Mouse (Mus musculus) limb, embryonic 10.5 days (tissue): ENCODE data around the gene Themis3. TPM values are rescaled to one million over a fixed set of nuclear protein-coding genes. Genes with fewer than 3 reads are reported as not detected.
"Not testable (repeated sequence)": the region's sequence is repeated elsewhere in the genome, so short reads cannot be mapped to it uniquely, and the experiment has no call there.

Experiments used
- DNase-seq: peaks from one replicate; pipeline ENCODE4 v3.0.0-alpha.2; 2017; ENCODE audit warnings: low spot score
- H3K27ac ChIP-seq: fragments of 300-500 bp; sonication (generic); 2 replicates; pipeline ENCODE4 v1.5.1; 2016; ENCODE audit warnings: mild to moderate bottlenecking
- H3K27me3 ChIP-seq: fragments of 300-500 bp; sonication (generic); 2 replicates; pipeline ENCODE4 v1.6.1; 2016; ENCODE audit warnings: low read depth, mild to moderate bottlenecking; ENCODE audit not compliant: poor library complexity, severe bottlenecking
- H3K36me3 ChIP-seq: fragments of 300-500 bp; sonication (generic); 2 replicates; pipeline ENCODE4 v1.6.1; 2016; ENCODE audit warnings: mild to moderate bottlenecking, moderate library complexity
- H3K4me1 ChIP-seq: fragments of 300-500 bp; sonication (generic); 2 replicates; pipeline ENCODE4 v1.6.1; 2016
- H3K4me3 ChIP-seq: fragments of 300-500 bp; sonication (generic); 2 replicates; pipeline ENCODE4 v1.5.1; 2016; ENCODE audit warnings: mild to moderate bottlenecking, moderate library complexity
- H3K9me3 ChIP-seq: fragments of 300-500 bp; sonication (generic); replicated peaks from 2 replicates; pipeline ENCODE4 v1.6.1; 2016; ENCODE audit warnings: mild to moderate bottlenecking
- WGBS: fragments of 180-500 bp; shearing (Covaris S2); methylation state at CpG from one replicate; pipeline ENCODE4 v1.1.7; 2016; 5-methylcytosine and 5-hydroxymethylcytosine counted together
- polyA plus RNA-seq: library from polyadenylated mRNA; unstranded; fragments of >200 nt; fragmentation: Nextera tagmentation; extraction: Ambion mirVana; gene quantifications from 2 replicates; pipeline ENCODE4 v1.2.1, GENCODE M21; 2016

Themis3 gene
- polyA plus RNA-seq, 1 experiment from 2014 or later: not detected

DNA sequence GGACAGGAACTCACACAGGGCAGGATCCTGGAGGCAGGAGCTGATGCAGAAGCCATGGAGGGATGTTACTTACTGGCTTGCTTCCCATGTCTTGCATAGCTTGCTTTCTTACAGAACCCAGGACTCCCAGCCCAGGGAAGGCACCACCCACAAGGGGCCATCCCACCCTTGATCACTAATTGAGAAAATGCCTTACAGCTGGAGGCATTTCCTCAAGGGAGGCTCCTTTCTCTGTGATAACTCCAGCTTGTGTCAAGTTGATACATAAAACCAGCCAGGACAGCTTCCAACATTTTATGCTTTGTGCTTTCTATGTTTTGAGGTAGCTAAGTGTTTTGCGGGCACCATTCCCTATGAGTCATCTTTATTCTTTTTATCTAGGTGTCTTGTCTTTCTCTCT lies 71.8 kb downstream of the Themis3 start:
- peaks cover 17% of the 10 kb centered on the region for H3K4me1 ChIP-seq
- not testable (repeated sequence) for H3K36me3 ChIP-seq, H3K9me3 ChIP-seq, H3K27me3 ChIP-seq, DNase-seq, H3K27ac ChIP-seq, H3K4me3 ChIP-seq
- 87% methylated on average over 1 of the region's 1 CpGs for WGBS

DNA sequence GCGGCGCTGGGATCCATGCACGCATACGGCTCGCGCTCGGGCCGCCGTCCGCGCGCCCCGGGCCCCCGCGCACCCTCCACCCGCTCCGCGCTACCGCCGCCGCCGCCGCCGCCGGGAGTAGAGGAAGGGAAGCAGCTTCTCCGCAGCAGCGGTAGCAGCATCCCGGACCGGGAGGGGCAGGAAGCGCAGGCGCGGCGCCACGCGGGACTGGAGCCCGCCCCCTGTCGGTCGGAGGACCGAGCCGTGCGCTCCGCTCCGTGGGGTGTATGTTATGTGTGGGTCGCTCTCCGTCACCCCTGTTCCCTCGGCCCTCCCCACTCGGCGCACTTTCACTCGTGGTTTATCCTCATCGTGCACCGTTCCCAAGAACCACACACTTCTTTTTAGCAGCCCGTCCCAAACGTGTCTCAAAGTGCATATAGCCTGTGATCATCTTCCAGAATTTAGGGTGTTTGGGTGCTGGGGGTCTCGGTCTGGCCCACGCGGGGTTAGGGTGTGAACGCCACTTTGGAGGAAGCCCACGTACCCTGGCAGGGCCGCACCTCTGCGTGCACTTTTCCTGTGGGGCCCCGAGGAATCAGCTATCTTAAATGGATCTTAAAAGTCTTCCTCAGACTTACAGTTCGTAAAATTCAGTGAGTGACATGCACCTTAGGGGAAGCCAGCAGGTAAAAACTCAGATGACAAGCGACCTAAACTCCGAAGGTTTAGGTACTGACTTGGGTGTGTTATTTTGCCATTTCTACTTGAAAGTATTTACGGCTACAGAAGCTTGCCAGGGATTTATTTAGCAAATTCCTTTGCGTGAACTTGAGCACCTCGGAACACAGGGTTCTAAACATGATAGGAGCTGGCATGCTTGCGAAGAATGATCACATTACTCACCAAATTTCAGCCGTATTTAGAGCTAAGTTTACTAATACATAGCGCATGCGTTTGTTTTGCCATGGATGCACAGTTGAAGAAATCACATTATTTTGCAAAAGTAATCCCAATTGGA lies 74.6 kb downstream of the Themis3 start, which contains the start of gene Rab12:
TSS of gene Rab12 (minus strand) at position 176 of the 1,000 bp plus-strand sequence.
- WGBS: 9% methylated on average over 71 of the region's 71 CpGs
- Histone ChIP-seq H3K27me3 (no peaks in the 10 kb centered on the region), H3K4me3 (peak within 1 kb of the TSS; percentile 93), H3K36me3 (peaks cover 13% of the 10 kb centered on the region), H3K27ac (peak within 1 kb of the TSS; percentile 95), H3K4me1 (peaks cover 17% of the 10 kb centered on the region), H3K9me3 (no peaks in the 10 kb centered on the region)
- DNase-seq: peak; percentile 96

DNA sequence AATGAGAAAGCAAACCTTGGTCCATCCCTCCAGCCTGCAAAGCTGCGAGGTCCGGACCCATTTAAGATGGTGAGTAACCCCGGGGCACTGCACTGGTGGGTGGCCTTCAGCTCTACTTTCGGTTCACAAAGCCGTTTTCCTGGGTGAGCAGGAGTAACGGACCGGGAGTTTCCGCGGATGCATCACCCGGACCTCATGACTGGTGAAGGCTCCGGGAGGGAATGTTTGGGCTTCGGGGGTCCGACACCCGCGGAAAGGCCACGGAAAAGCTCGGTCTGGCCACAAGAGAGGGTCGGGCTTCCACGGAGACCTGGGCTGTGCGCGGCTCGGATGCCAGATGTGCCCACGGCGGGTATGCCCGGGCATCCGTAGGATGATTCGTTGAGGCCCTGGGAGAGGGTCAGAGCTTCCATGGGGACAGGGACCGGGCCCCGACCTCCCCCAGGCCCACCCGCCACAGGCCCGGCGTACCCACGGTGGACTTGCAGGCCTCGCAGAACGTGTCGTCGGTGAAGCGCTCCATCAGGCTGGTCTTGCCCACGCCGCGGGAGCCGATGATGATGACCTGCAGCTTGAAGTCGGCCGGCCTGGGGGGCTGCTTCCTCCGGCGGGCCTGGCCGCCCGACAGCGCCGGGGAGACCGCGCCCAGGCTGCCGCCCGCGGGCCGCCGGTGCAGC lies 75.4 kb downstream of the Themis3 start:
- 1% methylated on average over 47 of the region's 57 CpGs for WGBS
- peak overlapping the region; percentile 93 for H3K4me3 ChIP-seq
- DNase-seq: no peak
- no peaks in the 10 kb centered on the region for H3K27me3 ChIP-seq
- H3K27ac ChIP-seq: peak overlapping the region; percentile 95
- H3K4me1 ChIP-seq: peaks cover 17% of the 10 kb centered on the region
- peaks cover 21% of the 10 kb centered on the region for H3K36me3 ChIP-seq
- H3K9me3 ChIP-seq: no peaks in the 10 kb centered on the region

DNA sequence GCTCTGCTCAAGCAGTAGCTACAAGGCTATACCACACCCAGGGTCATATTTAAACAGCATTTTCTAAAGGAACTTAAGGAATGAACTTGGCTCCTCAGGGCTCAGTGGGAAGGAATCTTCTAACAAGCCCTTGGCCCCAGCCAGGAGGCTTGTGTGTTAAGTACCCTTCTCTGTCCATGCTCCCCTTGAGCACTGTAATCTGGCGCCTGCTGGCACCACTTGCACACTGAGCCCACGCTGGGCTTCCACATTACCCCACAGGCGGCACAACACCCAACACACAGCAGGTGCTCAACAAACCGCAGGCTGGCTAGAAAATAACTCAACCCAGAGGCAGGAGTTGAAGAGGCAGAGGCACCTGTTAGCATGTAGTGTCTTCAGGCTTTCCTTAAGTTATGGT lies 77.5 kb downstream of the Themis3 start:
- H3K27me3 ChIP-seq: no peaks in the 10 kb centered on the region
- no peak overlapping the region for H3K4me3 ChIP-seq
- no peaks in the 10 kb centered on the region for H3K9me3 ChIP-seq
- 96% methylated on average over 4 of the region's 4 CpGs for WGBS
- H3K27ac ChIP-seq: no peak overlapping the region
- no peak for DNase-seq
- H3K36me3 ChIP-seq: peaks cover 36% of the 10 kb centered on the region
- peaks cover 25% of the 10 kb centered on the region for H3K4me1 ChIP-seq

DNA sequence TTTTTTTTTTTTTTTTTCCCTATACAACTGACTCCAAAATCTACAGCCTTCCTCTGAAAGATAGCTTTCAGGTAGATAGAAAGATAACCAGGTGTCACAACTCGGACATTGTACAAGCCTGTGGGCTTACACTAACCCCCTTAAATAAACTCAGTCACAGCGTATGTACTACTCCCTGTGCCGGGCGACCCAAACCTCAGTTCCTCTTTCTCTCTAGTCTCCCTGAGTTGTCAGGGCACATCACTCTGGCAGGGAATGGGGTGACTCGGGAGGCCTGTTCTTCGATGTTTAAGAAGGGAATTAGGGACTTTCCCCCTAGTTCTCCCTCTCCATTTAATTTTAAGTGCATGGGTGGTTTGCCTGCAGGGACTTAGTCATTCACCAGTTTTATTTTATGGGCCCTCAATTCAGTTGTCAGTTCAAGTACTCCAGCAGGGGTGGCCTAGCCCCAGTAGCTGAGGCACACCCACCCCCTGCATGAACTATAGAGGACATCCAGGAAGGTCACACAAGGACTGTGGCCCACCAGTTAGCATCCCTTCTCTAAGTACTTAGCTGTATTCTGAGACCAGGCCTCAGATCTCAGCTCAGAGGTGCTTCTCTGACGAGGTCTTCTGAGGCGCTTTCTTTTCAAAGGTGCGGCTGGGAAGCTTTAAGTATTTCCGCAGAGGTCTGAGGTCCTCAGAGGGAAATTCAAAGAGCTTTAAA lies 80.0 kb downstream of the Themis3 start:
- Histone ChIP-seq H3K27ac (no peak overlapping the region), H3K27me3 (no peaks in the 10 kb centered on the region), H3K9me3 (no peaks in the 10 kb centered on the region), H3K4me1 (peaks cover 27% of the 10 kb centered on the region), H3K4me3 (no peak overlapping the region), H3K36me3 (peaks cover 52% of the 10 kb centered on the region)
- 83% methylated on average over 10 of the region's 10 CpGs for WGBS
- DNase-seq: no peak

DNA sequence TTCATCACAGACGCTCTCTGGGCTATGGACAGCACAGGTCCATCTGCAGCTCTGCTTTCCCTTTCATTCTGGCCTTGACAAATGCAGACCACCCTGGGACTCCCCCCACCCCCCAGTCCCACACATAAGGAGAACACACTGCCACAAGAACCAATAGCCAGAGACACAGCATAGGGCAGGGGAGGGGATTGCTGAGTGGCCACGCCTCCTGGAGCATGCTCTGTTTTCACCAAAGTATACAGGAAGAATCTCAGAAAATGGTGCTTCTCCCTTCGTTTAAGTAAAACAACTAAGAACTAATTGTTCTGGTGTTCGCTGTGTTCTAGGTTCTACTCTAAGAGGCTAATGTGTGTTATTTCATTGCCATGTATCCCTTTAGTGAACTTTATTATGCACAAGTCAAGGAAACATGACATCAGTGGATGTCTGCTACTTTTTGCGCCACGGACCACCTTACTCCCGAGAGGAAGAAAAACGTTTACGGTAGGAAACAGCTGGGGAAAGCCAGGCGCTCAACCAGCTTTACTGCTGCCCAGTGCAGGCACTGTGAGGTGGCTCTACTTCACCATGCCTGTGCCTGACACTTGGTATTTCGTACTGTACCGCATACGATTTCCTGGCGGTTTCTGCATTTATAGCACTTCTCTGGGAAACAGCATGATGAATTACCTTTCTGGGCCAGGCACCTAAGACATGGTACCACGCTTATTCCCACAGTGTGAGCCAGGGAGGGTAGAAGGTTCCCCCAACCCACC lies 82.0 kb downstream of the Themis3 start:
- H3K4me3 ChIP-seq: no peak overlapping the region
- H3K36me3 ChIP-seq: peaks cover 71% of the 10 kb centered on the region
- H3K27ac ChIP-seq: no peak overlapping the region
- 80% methylated on average over 15 of the region's 15 CpGs for WGBS
- DNase-seq: no peak
- H3K27me3 ChIP-seq: no peaks in the 10 kb centered on the region
- H3K9me3 ChIP-seq: no peaks in the 10 kb centered on the region
- H3K4me1 ChIP-seq: peaks cover 15% of the 10 kb centered on the region

DNA sequence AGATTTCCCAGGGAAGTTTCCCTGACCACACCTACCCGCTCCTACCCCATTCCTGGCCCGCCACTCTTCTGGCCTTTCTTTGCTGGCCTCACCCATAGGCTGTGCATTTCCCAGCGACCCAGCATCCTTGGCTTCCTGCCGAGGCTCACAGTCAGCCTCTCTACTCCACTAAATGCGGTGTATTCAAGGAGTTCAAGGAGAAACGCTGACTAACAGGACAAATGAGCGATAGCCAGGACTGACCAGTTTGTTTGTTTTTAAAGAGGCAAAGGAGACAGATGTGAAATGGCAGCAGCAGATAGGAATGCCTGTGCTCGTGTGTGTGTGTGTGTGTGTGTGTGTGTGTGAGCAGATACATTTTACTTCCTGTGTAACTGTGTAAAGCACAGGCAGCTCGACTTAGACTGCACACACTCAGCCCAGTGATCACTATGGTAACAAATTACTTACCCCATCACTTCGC lies 84.2 kb downstream of the Themis3 start:
- Histone ChIP-seq H3K4me1 (peaks cover 15% of the 10 kb centered on the region), H3K4me3 (no peak overlapping the region), H3K9me3 (no peaks in the 10 kb centered on the region), H3K27me3 (no peaks in the 10 kb centered on the region), H3K27ac (no peak overlapping the region; the same call in 1 of the 2 replicates), H3K36me3 (peaks cover 74% of the 10 kb centered on the region)
- 58% methylated on average over 10 of the region's 10 CpGs for WGBS
- no peak for DNase-seq

DNA sequence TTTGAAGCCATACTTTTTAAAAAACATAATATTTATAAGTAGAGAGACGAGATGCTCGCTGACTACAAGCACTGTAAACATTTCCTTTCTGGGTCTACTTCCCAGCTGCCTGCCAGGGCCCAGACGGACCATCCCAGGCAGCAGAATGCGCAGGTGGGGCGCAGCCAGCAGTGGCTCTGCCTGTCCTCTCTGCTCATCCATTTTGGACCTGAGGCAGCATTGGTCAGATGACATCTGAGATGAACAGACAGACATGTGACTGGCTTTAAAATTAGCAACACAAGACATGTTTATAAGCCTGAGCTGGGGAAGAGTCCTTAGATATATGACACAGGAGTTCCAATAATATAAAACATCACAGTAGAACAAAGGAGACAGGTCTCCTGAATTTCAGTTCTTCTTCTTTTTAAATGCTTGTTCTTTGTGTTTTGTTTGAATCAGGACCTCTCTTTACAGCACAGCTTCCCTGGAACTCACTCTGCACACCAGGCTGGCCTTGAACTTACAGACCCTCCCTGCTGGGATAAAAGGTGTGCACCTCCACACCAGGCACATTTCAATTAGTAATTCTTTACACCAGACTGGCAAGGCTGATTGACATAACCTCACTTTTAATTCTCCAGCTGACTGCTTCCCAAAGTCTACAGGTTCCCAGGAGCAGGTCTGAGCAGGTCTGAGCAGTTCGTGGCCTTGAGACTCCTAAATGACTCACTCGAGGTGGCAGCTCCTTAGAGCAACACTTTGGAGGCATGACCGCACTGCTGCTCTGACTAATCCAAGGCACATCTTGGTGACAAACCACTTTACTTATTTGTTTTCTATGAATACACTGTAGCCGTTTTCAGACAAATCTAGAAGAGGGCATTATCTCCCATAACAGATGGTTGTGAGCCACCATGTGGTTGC lies 87.1 kb downstream of the Themis3 start:
- whole genome bisulfite sequencing: 90% methylated on average over 9 of the region's 9 CpGs
- no peak overlapping the region for H3K27ac ChIP-seq
- no peaks in the 10 kb centered on the region for H3K27me3 ChIP-seq
- no peaks in the 10 kb centered on the region for H3K9me3 ChIP-seq
- H3K4me1 ChIP-seq: peaks cover 11% of the 10 kb centered on the region
- no peak overlapping the region for H3K4me3 ChIP-seq
- no peak for DNase-seq
- H3K36me3 ChIP-seq: peaks cover 77% of the 10 kb centered on the region

DNA sequence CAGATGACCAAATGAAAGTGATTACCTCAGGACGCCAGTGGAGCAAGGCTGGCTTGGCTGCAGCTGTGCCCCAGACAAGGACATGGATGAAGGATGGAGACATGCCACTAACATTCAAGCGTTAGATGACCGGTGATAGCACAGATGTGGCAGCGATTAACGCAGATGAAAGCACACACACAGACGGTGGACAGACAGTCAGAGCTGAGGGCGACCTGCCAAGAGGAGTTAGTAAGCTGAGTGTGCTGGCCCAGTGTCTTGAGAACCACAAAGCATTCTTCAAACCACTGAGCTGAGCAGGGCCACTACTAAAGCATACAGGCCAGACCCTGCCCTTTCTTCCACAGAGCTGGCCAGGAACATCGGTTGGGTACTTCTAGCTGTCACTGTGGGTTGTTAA lies 89.5 kb downstream of the Themis3 start:
- Histone ChIP-seq H3K4me1 (no peaks in the 10 kb centered on the region), H3K27me3 (no peaks in the 10 kb centered on the region), H3K27ac (no peak overlapping the region), H3K9me3 (no peaks in the 10 kb centered on the region), H3K4me3 (no peak overlapping the region), H3K36me3 (peaks cover 87% of the 10 kb centered on the region)
- 95% methylated on average over 8 of the region's 8 CpGs for WGBS
- no peak for DNase-seq
